Mouse (Mus musculus): ENCODE measurements around the gene 4933427D14Rik. TPM values are rescaled to one million over a fixed set of nuclear protein-coding genes. Genes with fewer than 3 reads are reported as not detected.
A peak's percentile ranks its signal among the peaks of the same experiment; 100 is the strongest.

4933427D14Rik gene
- polyA plus RNA-seq, 1 experiment from 2014 or later, result 12.8 TPM

GRCm38 (mm10) chr11:72228513-72228912, 21.3 kb upstream of the 4933427D14Rik start:
- Histone ChIP-seq H3K36me3 (ENCODE audit: control insufficient read depth, insufficient read depth, low read length) (no peaks in the 10 kb centered on the region), H3K4me1 (ENCODE audit: control insufficient read depth, insufficient read depth, low read length) (0 out of 2 replicates have a peak, but pooled peaks cover 3% of the 10 kb centered on the region), H3K9me3 (replicated peaks; ENCODE audit: control insufficient read depth, low read length) (no peaks in the 10 kb centered on the region), H3K9ac (ENCODE audit: low read length) (no peak overlapping the region), H3K4me2 (ENCODE audit: low read length) (no peak overlapping the region), H3K27me3 (replicated peaks; ENCODE audit: control insufficient read depth, insufficient read depth, low read length) (no peaks in the 10 kb centered on the region), H3K27ac (ENCODE audit: low read depth, low read length) (no peak overlapping the region), H3K4me3 (ENCODE audit: low read depth, low read length) (no peak overlapping the region)
- ATAC-seq (no peak), DNase-seq (ENCODE audit: low spot score) (no peak)
- WGBS, result 95% methylated on average over 4 of the region's 4 CpGs

DNA sequence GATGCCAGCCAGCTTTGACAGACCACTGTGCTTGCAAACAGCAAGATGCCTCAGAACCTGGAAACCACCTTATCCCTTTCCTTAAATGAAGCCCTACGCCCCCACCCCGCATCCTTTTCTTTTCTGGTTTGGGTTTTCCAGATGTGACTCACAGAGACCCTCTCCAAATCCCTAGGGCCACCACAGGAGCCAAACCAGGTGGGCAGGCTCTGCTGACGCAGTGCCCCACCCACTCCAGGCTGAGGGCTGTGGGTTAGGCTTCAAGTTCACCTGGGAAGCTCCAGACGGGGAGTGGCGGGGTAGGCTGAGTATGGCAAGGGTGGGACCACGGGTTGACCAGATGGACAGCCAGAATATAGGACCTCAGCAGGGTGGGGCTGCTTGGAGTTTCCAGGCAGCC, 19.6 kb upstream of the 4933427D14Rik start:
- no peak for ATAC-seq
- Histone ChIP-seq H3K27ac (ENCODE audit: low read depth, low read length) (no peak overlapping the region), H3K4me2 (ENCODE audit: low read length) (no peak overlapping the region), H3K36me3 (ENCODE audit: control insufficient read depth, insufficient read depth, low read length) (no peaks in the 10 kb centered on the region), H3K4me3 (ENCODE audit: low read depth, low read length) (no peak overlapping the region), H3K9me3 (replicated peaks; ENCODE audit: control insufficient read depth, low read length) (no peaks in the 10 kb centered on the region), H3K27me3 (replicated peaks; ENCODE audit: control insufficient read depth, insufficient read depth, low read length) (no peaks in the 10 kb centered on the region), H3K4me1 (ENCODE audit: control insufficient read depth, insufficient read depth, low read length) (0 out of 2 replicates have a peak, but pooled peaks cover 3% of the 10 kb centered on the region), H3K9ac (ENCODE audit: low read length) (no peak overlapping the region)
- no peak for DNase-seq (ENCODE audit: low spot score)
- WGBS, result 92% methylated on average over 6 of the region's 6 CpGs

DNA sequence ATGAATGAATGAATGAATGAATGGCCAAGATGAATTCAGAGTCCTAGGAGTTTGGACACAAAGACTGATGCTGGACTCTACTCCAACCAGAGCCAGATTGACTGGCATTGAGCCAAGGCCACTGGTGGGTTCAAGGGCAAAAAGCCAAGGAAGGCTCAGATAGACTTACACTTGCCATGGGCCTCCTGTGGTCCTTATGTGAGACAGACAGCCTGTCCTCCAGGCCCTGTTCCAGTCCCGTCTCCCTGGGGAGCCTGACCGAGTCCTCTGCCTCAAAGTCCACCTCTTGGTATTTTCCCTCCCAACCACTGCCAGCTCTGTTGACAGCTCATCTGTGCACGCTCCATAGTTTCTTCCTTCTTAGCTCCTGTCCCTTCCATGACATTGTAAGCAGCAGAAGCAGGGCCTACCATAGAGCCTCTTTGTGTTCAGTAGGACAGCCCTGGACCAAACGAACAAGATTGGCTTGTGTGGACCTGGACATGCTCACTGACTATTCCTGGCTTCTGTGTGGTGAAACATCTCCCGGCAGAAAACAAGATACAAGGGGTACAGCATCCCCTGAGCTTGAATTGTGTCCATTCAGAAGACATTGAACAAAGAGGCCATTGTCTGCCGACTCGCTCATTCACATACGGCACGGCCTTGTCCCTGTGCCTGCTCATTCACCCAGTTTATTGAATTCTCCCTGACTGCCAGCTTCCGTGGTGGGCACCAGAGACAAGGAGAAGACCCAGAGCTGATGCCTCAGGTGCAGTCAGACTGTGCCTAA, 18.9 kb upstream of the 4933427D14Rik start:
- H3K27ac ChIP-seq (ENCODE audit: low read depth, low read length), result no peak overlapping the region
- H3K4me2 ChIP-seq (ENCODE audit: low read length), result no peak overlapping the region
- no peak for ATAC-seq
- no peak overlapping the region for H3K9ac ChIP-seq (ENCODE audit: low read length)
- H3K27me3 ChIP-seq (replicated peaks; ENCODE audit: control insufficient read depth, insufficient read depth, low read length), result no peaks in the 10 kb centered on the region
- no peaks in the 10 kb centered on the region for H3K36me3 ChIP-seq (ENCODE audit: control insufficient read depth, insufficient read depth, low read length)
- no peaks in the 10 kb centered on the region for H3K9me3 ChIP-seq (replicated peaks; ENCODE audit: control insufficient read depth, low read length)
- DNase-seq (ENCODE audit: low spot score), result peak; percentile 43
- H3K4me3 ChIP-seq (ENCODE audit: low read depth, low read length), result no peak overlapping the region
- 27% methylated on average over 10 of the region's 10 CpGs for WGBS
- H3K4me1 ChIP-seq (ENCODE audit: control insufficient read depth, insufficient read depth, low read length), result 0 out of 2 replicates have a peak, but pooled peaks cover 3% of the 10 kb centered on the region

DNA sequence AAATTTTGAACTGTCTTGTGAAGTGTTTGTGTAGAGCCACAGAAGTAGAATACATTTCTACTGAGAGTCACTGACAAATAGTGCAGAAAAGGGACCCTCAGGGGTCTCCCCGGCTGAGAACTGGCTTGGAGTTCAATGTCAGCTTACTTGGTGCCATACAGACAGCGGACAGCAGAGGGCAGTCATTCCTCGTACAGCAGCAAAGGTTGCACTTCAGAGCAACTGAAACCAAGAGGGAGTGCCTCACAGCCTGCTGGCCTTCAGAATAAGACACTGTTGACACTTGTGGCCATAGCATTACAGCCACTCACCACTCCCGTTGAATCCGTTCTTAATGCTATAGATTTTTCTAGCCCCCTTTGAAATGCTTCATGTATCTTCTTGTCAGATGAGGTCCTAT, 17.6 kb upstream of the 4933427D14Rik start:
- H3K4me2 ChIP-seq (ENCODE audit: low read length), result no peak overlapping the region
- H3K9ac ChIP-seq (ENCODE audit: low read length), result no peak overlapping the region
- H3K9me3 ChIP-seq (replicated peaks; ENCODE audit: control insufficient read depth, low read length), result no peaks in the 10 kb centered on the region
- 0 out of 2 replicates have a peak, but pooled peaks cover 3% of the 10 kb centered on the region for H3K4me1 ChIP-seq (ENCODE audit: control insufficient read depth, insufficient read depth, low read length)
- H3K27me3 ChIP-seq (replicated peaks; ENCODE audit: control insufficient read depth, insufficient read depth, low read length), result no peaks in the 10 kb centered on the region
- DNase-seq (ENCODE audit: low spot score) (peak; percentile 80), ATAC-seq (no peak)
- WGBS, result 16% methylated on average over 5 of the region's 5 CpGs
- no peak overlapping the region for H3K27ac ChIP-seq (ENCODE audit: low read depth, low read length)
- no peaks in the 10 kb centered on the region for H3K36me3 ChIP-seq (ENCODE audit: control insufficient read depth, insufficient read depth, low read length)
- H3K4me3 ChIP-seq (ENCODE audit: low read depth, low read length), result no peak overlapping the region

- Histone ChIP-seq H3K4me2 (ENCODE audit: low read length) (no peak overlapping the region), H3K36me3 (ENCODE audit: control insufficient read depth, insufficient read depth, low read length) (peaks cover 5% of the 10 kb centered on the region; the same call in 1 of the 2 replicates), H3K4me3 (ENCODE audit: low read depth, low read length) (no peak overlapping the region), H3K4me1 (ENCODE audit: control insufficient read depth, insufficient read depth, low read length) (0 out of 2 replicates have a peak, but pooled peaks cover 3% of the 10 kb centered on the region), H3K27ac (ENCODE audit: low read depth, low read length) (no peak overlapping the region), H3K9me3 (replicated peaks; ENCODE audit: control insufficient read depth, low read length) (no peaks in the 10 kb centered on the region), H3K27me3 (replicated peaks; ENCODE audit: control insufficient read depth, insufficient read depth, low read length) (no peaks in the 10 kb centered on the region), H3K9ac (ENCODE audit: low read length) (no peak overlapping the region)
- DNase-seq (ENCODE audit: low spot score) (no peak), ATAC-seq (no peak)
- WGBS, result 71% methylated on average over 4 of the region's 4 CpGs
These were observed 16.2 kb upstream of the 4933427D14Rik start for GRCm38 (mm10) chr11:72223414-72223813.

- no peak overlapping the region for H3K27ac ChIP-seq (ENCODE audit: low read depth, low read length)
- peaks cover 5% of the 10 kb centered on the region; the same call in 1 of the 2 replicates for H3K36me3 ChIP-seq (ENCODE audit: control insufficient read depth, insufficient read depth, low read length)
- no peak overlapping the region for H3K4me2 ChIP-seq (ENCODE audit: low read length)
- DNase-seq (ENCODE audit: low spot score) (peak; percentile 85), ATAC-seq (no peak)
- H3K27me3 ChIP-seq (replicated peaks; ENCODE audit: control insufficient read depth, insufficient read depth, low read length), result no peaks in the 10 kb centered on the region
- no peaks in the 10 kb centered on the region for H3K9me3 ChIP-seq (replicated peaks; ENCODE audit: control insufficient read depth, low read length)
- H3K4me3 ChIP-seq (ENCODE audit: low read depth, low read length), result no peak overlapping the region
- no peak overlapping the region for H3K9ac ChIP-seq (ENCODE audit: low read length)
- H3K4me1 ChIP-seq (ENCODE audit: control insufficient read depth, insufficient read depth, low read length), result 0 out of 2 replicates have a peak, but pooled peaks cover 7% of the 10 kb centered on the region
- WGBS, result 16% methylated on average over 6 of the region's 6 CpGs
These were observed 14.0 kb upstream of the 4933427D14Rik start for GRCm38 (mm10) chr11:72221278-72221677.

DNA sequence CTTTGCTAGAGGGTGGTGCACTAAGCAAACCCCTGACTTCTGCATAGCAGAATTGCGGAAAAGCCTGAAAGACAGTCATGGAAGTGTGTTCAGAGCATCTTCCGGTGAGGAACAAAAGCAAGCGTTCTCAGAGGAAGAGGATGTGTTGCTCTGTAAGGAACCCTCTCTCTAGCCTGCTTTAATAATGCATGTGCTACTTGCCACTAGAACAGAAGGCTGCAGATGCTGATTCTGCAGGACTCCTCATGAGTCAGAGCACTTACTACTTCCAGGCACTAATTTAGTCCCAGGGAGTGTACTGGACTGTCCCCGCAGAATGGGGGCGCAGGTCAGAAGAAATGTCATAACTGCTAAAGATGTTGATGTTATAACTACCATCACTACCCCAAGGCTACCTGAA, 9.9 kb upstream of the 4933427D14Rik start:
- 91% methylated on average over 5 of the region's 5 CpGs for WGBS
- H3K4me2 ChIP-seq (ENCODE audit: low read length), result no peak overlapping the region
- no peaks in the 10 kb centered on the region for H3K9me3 ChIP-seq (replicated peaks; ENCODE audit: control insufficient read depth, low read length)
- H3K27me3 ChIP-seq (replicated peaks; ENCODE audit: control insufficient read depth, insufficient read depth, low read length), result no peaks in the 10 kb centered on the region
- H3K4me1 ChIP-seq (ENCODE audit: control insufficient read depth, insufficient read depth, low read length), result 0 out of 2 replicates have a peak, but pooled peaks cover 9% of the 10 kb centered on the region
- H3K9ac ChIP-seq (ENCODE audit: low read length), result no peak overlapping the region
- H3K4me3 ChIP-seq (ENCODE audit: low read depth, low read length), result no peak overlapping the region
- H3K27ac ChIP-seq (ENCODE audit: low read depth, low read length), result no peak overlapping the region
- DNase-seq (ENCODE audit: low spot score) (no peak), ATAC-seq (no peak)
- H3K36me3 ChIP-seq (ENCODE audit: control insufficient read depth, insufficient read depth, low read length), result peaks cover 10% of the 10 kb centered on the region

- Histone ChIP-seq H3K27me3 (replicated peaks; ENCODE audit: control insufficient read depth, insufficient read depth, low read length) (no peaks in the 10 kb centered on the region), H3K9ac (ENCODE audit: low read length) (peak within 1 kb of the TSS; percentile 74), H3K4me2 (ENCODE audit: low read length) (peak within 1 kb of the TSS; percentile 94), H3K27ac (ENCODE audit: low read depth, low read length) (peak within 1 kb of the TSS; percentile 72), H3K9me3 (replicated peaks; ENCODE audit: control insufficient read depth, low read length) (no peaks in the 10 kb centered on the region), H3K4me3 (ENCODE audit: low read depth, low read length) (peak within 1 kb of the TSS; percentile 48), H3K36me3 (ENCODE audit: control insufficient read depth, insufficient read depth, low read length) (peaks cover 27% of the 10 kb centered on the region), H3K4me1 (ENCODE audit: control insufficient read depth, insufficient read depth, low read length) (0 out of 2 replicates have a peak, but pooled peaks cover 9% of the 10 kb centered on the region)
- 2% methylated on average over 29 of the region's 29 CpGs for WGBS
- ATAC-seq (peak; percentile 80), DNase-seq (ENCODE audit: low spot score) (peak; percentile 85)
These were observed 8.1 kb upstream of the 4933427D14Rik start, which contains the start of gene Med31 for GRCm38 (mm10) chr11:72215410-72215797. Gene Med31, minus strand, starts transcription at chr11:72215592.

Measured in forebrain, embryonic 14.5 days (tissue).